Mouse (Mus musculus): ENCODE data around the gene Decr2.
A peak's percentile ranks its signal among the peaks of the same experiment; 100 is the strongest.
"Not testable (repeated sequence)": the region's sequence is repeated elsewhere in the genome, so short reads cannot be mapped to it uniquely, and the experiment has no call there.

Gene Decr2

DNA sequence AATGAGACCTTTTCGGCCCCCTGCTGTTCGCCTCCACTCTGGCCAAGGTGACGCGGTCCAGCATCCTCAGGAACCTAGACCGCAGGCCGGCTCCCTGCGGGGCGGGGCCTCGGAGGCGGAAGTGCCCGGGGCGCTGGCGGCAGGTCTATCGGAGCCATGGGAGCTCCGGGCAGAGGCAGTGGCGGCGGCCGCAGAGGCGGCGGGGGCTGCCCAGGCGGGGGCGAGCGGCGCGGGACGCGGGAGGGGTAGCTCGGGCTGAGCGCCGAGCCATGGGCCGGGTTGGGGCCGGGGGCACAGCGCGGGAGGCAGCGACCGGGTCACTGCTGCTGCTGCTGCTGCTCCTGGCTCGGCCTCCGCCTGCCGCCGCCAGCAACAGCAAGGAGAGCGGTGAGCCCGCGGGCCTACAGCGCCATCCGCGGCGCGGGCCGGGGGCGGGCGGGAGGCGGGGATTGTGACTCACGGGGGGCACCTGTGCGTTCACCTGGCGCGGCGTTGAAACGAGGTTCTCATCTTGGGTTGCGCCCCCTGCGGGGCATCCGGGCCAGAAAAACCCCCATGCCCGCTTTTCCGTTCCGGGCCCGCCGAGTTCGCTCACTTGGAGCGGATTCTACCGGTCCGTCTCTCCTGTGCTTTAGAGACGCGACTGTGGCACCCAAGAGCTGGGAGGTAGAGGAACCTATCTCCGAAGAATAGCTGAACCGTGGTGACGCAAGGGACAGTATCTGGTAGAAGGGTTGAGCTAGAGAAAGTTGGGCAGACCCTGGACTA lies 23.2 kb upstream of the Decr2 start, which contains the start of gene Tmem8:
Gene Tmem8, plus strand, starts transcription at position 119 of the 768 bp plus-strand sequence.
- DNase-seq (ENCODE audit: low spot score in 2 of 2), result peak; percentile 52 to 74

GRCm38 (mm10) chr17:26112751-26113150 lies 22.6 kb upstream of the Decr2 start:
- DNase-seq (ENCODE audit: low spot score in 2 of 2), result no peak

DNA sequence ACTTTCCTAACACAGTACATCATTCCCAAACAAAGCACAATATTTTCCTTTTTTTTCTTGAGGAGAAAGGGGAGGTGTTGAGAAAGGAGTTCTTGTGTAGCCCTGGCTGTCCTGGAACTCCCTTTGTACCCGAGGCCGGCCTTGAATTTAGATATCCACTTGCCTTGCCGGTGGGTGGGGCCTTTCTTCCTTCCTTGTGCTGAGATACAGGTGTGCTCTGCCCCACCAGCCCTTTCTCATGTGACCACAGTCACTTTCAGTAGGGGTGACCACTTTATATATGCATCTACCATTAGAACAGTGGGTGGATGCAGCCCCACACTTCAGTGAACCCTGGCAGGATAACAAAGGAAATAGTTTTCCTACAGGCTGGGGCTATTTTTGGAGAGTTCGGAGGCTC lies 21.6 kb upstream of the Decr2 start:
- no peak for DNase-seq (ENCODE audit: low spot score in 2 of 2)

DNA sequence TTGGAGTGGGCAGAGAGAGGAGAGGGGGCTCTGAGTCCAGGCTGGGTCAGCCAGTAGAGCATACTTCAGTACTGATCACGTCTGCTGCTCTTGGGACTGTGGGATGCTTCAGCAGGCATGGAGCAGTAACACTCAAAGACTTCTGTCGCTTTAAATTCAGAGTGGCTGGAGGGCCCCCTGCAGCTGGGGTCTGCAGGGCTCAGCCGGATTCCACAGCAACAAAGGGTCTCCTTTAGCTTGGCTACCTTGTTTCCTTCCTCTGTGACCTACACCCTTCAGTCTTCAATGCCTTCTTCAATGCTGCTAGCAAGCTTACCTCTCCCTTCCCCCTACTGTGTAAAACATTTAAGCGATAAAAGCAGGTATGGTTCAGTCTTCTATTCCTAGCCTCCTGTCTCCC lies 20.9 kb upstream of the Decr2 start:
- DNase-seq (ENCODE audit: low spot score in 2 of 2), result no peak

DNA sequence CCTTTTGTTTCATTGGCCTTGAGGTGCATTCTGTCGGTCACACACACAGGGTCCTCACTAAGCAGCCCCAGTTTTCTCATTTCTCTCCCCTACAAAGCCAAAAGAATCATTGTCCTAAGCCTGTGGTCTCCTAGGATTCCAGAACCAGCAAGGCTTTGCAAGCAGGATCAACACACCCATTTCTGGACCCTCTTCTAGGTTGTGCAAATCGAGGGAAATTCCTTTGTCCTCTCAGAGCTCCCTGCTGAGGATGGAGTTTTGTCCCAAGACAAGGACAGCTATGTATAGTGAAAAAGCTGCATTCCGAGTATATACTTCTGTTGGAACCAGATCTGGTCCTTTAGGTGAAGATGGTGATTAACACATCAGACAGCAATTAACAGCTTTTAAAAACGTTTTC lies 20.0 kb upstream of the Decr2 start:
- no peak for DNase-seq (ENCODE audit: low spot score in 2 of 2)

- DNase-seq (ENCODE audit: low spot score in 2 of 2), result no peak
Observed at GRCm38 (mm10) chr17:26105619-26106018, 15.5 kb upstream of the Decr2 start.

GRCm38 (mm10) chr17:26101478-26101877 lies 11.3 kb upstream of the Decr2 start:
- no peak for DNase-seq (ENCODE audit: low spot score in 2 of 2)

- no peak for DNase-seq (ENCODE audit: low spot score in 2 of 2)
Observed at GRCm38 (mm10) chr17:26100166-26100565, 10.0 kb upstream of the Decr2 start.

- DNase-seq (ENCODE audit: low spot score in 2 of 2), result not testable (repeated sequence)
Observed at GRCm38 (mm10) chr17:26099316-26099715, 9.2 kb upstream of the Decr2 start.

GRCm38 (mm10) chr17:26098461-26098860 lies 8.3 kb upstream of the Decr2 start:
- DNase-seq (ENCODE audit: low spot score in 2 of 2), result no peak

GRCm38 (mm10) chr17:26095121-26095740 lies 5.1 kb upstream of the Decr2 start, which contains the start of gene Nme4:
Nme4 (minus strand) TSS chr17:26095602.
- peak; percentile 22 to 41 for DNase-seq (ENCODE audit: low spot score in 2 of 2)

DNA sequence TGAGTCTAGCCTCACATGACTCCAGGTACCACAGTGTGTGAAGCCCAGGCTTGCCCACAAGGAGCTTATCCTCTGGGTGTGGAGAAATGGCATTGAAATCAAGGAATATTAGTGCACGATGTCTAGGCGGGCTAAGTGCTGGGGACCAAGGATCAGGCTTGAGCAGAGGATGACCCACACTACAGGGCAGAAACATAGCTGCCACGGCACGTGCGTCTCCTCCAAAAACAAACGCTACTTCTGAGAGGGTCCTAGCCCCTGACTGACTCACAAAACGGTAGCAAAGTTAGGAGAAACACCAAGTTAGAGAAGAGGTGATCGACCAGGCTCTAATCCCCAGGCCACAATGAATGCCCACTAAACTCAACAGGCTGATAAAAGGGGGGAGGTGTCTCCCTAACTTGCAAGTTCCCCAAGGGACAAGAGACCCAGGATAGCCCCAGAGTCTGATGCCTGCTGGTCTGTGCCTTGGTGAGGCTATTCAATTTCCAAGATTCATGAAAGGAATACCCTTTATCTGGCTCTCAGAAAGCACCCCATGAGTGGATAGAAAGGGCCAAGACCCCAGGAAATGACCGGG lies 4.5 kb upstream of the Decr2 start:
- no peak for DNase-seq (ENCODE audit: low spot score in 2 of 2)

GRCm38 (mm10) chr17:26087059-26087564 lies 3.0 kb downstream of the Decr2 start:
- DNase-seq (ENCODE audit: low spot score in 2 of 2), result no peak

DNA sequence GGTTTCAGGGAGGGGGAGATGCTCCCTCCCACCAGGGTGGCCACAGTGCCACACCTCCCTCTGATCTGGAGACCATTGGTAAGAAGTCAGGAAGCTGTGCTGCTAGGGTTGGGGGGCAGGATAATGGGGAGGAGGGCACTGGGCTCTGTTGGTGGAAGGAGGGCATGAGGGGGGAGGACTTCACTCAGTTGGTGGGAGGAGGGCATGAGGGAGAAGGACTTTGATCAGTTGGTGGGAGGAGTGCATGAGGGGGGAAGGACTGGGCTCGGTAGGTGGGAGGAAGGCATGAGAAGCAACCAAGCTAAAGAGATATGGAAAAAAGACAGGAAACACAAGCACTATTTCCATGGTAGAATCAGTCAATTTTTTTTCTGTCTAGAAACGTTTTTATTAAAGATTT lies 9.3 kb downstream of the Decr2 start:
- no peak for DNase-seq (ENCODE audit: low spot score in 2 of 2)

GRCm38 (mm10) chr17:26078851-26079250 lies 11.3 kb downstream of the Decr2 start:
- DNase-seq (ENCODE audit: low spot score in 2 of 2), result no peak

DNA sequence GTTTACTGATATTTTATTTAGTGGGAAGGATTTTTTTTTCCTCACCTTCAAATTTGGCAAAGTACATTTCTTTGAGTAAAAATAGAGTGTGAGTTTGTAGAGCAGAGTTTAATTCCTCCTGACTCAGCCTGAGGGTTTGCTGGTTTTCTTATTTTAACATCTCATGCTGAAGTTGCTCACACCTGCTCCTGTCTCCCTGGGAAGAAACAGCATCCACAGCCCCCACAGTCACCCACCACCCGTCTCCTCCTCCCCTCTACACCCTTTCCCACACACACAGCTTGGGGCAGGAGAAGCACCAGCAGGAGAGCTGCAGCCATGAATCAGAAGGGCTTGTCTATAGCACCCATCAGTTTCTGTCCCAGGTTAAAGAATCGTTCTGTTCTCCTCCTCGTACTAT lies 14.9 kb downstream of the Decr2 start:
- DNase-seq (ENCODE audit: low spot score in 2 of 2), result no peak

- DNase-seq (ENCODE audit: low spot score in 2 of 2), result no peak
Observed at GRCm38 (mm10) chr17:26070136-26070535, 20.0 kb downstream of the Decr2 start.

DNA sequence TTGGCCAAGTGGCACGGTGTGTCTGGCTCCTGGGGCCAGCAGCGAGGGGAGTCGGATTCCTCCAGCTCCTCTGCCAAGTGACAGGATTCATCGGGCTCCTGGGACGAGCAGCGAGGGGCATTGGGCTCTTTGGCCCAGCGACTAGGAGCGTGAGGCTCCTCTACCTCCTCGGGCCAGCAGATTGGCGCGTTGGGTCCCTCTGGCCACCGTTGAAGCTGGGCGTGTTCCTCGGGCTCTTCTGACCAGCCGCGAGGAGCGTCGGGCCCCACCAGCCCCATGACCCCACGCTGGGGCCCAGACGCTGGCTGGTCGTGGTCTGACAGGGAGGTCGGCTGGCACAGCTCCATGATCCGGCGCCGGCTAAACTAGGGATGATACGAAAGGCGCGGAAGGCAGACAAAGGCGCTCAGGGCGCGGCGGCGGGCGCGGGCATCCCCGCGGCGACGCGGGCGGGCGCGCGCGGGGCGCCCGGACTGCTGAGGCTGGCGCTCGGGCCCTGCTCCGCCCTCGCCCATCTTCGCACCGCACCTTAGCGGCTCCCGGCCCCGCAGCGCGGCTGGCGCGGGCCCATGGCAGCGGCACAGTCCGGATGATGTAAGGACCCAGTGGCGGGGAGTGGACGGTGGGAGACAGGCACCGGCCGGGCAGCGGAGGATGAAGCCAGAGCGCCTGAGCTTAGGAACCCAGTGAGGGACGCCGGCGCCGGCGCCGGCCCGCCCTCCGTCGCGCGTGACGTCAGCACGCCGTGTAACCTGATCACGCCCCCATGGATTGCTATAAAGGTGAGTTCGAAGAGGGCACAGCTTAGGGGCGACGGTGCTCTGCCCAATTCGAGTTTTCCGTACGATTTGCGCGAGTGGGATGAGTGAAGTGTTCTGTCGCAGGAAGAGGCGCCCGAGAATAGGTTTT lies 21.1 kb downstream of the Decr2 start, which contains the start of gene Rab11fip3:
Gene Rab11fip3, minus strand, starts transcription at position 725 of the 909 bp plus-strand sequence.
- DNase-seq (ENCODE audit: low spot score in 2 of 2), result peak; percentile 70 to 78

DNA sequence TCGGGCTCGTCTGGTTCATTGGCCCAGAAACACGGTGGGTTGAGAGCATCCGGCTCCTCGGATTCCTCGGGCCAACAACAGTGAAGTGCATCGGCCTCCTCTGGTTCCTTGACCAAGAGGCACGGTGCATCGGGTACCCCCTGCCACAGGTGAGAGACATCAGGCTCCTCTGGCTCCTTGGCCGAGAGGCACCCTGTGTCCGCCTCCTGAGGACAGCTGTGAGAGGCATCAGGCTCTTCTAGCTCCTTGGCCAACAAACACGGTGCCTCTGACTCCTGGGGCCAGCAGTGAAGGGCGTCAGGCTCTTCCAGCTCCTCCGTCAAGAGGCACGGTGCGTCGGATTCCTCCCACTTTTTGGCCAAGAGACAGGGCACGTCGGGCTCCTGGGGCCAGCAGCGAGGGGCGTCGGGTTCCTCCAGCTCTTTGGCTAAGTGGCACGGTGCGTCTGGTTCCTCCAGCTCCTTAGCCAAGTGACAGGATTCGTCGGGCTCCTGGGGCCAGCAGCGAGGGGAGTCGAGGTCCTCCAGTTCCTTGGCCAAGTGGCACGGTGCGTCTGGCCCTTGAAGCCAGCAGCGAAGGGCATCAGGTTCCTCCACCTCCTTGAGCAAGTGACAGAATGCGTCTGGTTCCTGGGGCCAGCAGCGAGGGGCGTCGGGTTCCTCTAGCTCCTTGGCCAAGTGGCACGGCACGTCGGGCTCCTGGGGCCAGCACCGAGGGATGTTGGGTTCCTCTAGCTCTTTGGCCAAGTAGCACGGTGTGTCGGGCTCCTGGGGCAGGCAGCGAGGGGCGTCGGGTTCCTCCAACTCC lies 21.9 kb downstream of the Decr2 start:
- peak in 1 of 2 experiments; percentile 8 for DNase-seq (ENCODE audit: low spot score in 2 of 2)

DNA sequence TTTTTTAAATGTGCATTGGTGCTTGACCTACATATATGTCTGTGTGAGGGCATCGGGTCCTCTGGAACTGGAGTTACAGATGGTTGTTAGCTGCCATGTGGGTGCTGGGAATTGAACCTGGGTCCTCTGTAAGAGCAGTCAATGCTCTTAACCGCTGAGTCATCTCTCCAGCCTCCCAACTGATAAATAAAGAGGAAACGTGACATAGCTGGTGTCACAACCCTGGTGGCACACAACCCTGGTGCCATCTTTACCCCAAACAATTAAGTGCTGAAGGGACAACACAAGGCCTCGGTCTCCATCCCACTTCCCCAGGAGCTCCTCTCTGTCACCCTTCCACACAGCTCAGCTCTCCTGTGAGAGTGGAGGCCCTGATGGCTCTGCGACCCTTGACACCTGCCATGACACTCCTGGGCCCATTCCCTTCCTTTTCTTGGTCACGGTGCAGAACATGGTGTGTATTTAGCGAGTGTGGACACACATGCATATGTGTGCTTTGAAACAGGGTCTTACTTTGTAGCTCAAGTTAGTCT lies 23.6 kb downstream of the Decr2 start:
- DNase-seq (ENCODE audit: low spot score in 2 of 2), result no peak

All from thymus, postnatal 10 days (tissue).